Mouse (Mus musculus) thymus, adult 2 months (tissue): ENCODE data around the gene Frat1. TPM values are rescaled to one million over a fixed set of nuclear protein-coding genes. Genes with fewer than 3 reads are reported as not detected.

ENCODE experiments used
- DNase-seq: peaks from one replicate; pipeline ENCODE4 v3.0.0; 2021
- H3K27ac ChIP-seq: fragments of 200-500 bp; 2 replicates; pipeline ENCODE4 v1.5.1; 2012; ENCODE audit warnings: low read length, control low read depth; ENCODE audit not compliant: control insufficient read depth, insufficient read depth
- H3K27me3 ChIP-seq: fragments of 200-500 bp; 2 replicates; pipeline ENCODE4 v1.6.1; 2012; ENCODE audit warnings: mild to moderate bottlenecking, low read length, moderate library complexity, mixed read lengths; ENCODE audit not compliant: control insufficient read depth, insufficient read depth
- H3K36me3 ChIP-seq: fragments of 200-500 bp; 2 replicates; pipeline ENCODE4 v1.6.1; 2012; ENCODE audit warnings: mild to moderate bottlenecking, low read length, moderate library complexity; ENCODE audit not compliant: control insufficient read depth, insufficient read depth
- H3K4me1 ChIP-seq: fragments of 200-500 bp; replicated peaks from 2 replicates; pipeline ENCODE4 v1.6.1; 2012; ENCODE audit warnings: low read length; ENCODE audit not compliant: control insufficient read depth, insufficient read depth
- H3K4me3 ChIP-seq: fragments of 200-500 bp; 2 replicates; pipeline ENCODE4 v1.5.1; 2012; ENCODE audit warnings: mild to moderate bottlenecking, low read length, control low read depth, moderate library complexity; ENCODE audit not compliant: control insufficient read depth, insufficient read depth
- CTCF ChIP-seq: fragments of 200-500 bp; IDR thresholded peaks from 2 replicates; pipeline ENCODE4 v1.5.1; 2012; ENCODE audit warnings: mild to moderate bottlenecking, control low read depth, low read length, moderate library complexity, borderline replicate concordance; ENCODE audit not compliant: control insufficient read depth, poor library complexity, insufficient read depth; ENCODE audit errors: extremely low read depth
- POLR2A ChIP-seq: fragments of 200-500 bp; IDR thresholded peaks from 2 replicates; pipeline ENCODE4 v1.6.1; 2012; ENCODE audit warnings: mild to moderate bottlenecking, low read length, control low read depth, moderate library complexity; ENCODE audit not compliant: control insufficient read depth, poor library complexity, insufficient read depth; ENCODE audit errors: extremely low read depth
- WGBS: fragments of 180-500 bp; shearing (Covaris S2); methylation state at CpG from one replicate; pipeline ENCODE4 v1.1.7; 2018; 5-methylcytosine and 5-hydroxymethylcytosine counted together
- polyA plus RNA-seq: library from polyadenylated mRNA; depleted of rRNA; stranded (reverse); fragments of >200 nt; gene quantifications from 2 replicates; pipeline ENCODE4 v1.2.3, GENCODE M21; 2012

Gene Frat1
- polyA plus RNA-seq, 1 experiment, result 15.4 TPM

DNA sequence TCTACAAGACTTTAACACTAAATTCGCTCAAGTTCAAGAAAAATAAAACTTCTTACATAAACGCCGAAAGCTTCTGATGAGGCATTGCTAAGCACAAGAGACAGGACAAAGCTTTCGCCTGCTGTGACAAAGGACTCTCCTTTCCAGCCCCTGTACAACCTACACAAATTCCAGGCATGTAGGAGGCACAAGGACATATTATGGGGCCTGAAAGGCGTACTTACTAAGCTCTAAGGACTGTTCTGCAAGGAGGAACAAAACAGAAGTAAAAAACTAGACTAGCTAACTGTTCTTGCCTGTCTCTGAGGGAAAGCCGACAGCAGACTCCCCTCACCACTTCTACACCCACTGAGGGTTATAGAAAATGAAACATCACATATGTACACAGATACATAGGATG, 34.9 kb upstream of the Frat1 start:
- TF ChIP-seq CTCF, result no peak
- TF ChIP-seq POLR2A, result no peak
- Histone ChIP-seq H3K4me3 (no peak overlapping the region), H3K36me3 (peaks cover 4% of the 10 kb centered on the region; the same call in 1 of the 2 replicates), H3K27me3 (no peaks in the 10 kb centered on the region), H3K4me1 (peaks cover 1% of the 10 kb centered on the region; the same call in 1 of the 2 replicates), H3K27ac (no peak overlapping the region)
- WGBS, result 98% methylated on average over 6 of the region's 6 CpGs
- no peak for DNase-seq

DNA sequence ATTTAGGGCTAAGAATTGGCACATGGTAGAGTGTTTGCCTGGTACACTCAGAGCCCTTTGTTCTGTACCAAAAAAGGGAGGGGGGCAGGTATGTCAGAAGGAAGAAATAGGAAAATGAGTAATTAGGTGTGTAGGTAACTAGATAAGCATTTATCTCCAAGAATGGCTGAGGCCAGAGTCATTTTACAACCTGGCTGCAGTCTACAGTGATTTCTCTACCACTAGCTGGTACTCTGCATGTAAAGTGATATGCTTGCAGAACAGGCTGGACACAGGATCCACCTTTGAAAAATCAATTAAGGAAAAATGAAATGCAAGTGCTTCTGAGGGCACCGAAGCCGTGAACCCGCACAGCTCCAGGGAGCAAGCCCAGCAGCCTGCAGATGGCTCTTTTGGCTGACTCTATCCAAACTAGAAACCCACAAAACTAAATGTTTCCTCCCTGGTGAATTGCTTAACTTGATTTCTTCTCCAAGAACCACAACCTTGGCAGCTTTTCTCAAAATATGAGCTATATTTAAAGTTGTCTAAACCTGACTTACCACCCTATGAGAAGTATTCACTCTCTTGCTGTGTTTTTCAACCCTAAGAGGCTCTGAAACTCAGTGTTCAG, 33.5 kb upstream of the Frat1 start:
- no peak for DNase-seq
- Histone ChIP-seq H3K27me3 (no peaks in the 10 kb centered on the region), H3K36me3 (no peaks in the 10 kb centered on the region), H3K27ac (no peak overlapping the region), H3K4me3 (no peak overlapping the region), H3K4me1 (peaks cover 2% of the 10 kb centered on the region)
- TF ChIP-seq POLR2A (no peak), CTCF (no peak)
- 42% methylated on average over 3 of the region's 3 CpGs for WGBS

DNA sequence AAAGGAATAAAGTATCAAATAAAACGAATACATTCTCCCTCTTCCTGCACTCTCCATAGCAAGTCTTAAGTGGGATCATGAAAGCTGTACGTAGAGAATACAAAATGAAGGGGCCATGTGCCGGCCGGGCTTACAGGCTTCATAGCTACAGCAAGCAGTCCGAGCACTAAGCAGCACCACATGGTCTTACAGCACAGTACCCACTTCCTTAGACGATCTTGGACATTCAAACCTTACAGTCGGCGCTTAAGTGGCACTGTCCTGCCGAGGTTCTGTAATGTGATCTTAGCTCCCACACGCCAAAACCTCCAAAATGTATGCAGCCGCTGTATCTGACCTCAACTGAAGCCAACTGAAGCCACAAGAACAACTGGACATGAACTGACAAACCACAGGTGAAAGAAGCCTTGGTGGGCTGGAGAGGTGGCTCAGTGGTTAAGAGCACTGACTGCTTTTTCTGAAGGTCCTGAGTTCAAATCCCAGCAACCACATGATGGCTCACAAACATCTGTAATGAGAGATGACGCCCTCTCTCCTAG, 32.9 kb upstream of the Frat1 start:
- H3K4me3 ChIP-seq, result no peak overlapping the region
- H3K4me1 ChIP-seq, result peaks cover 2% of the 10 kb centered on the region
- no peak for DNase-seq
- 51% methylated on average over 12 of the region's 12 CpGs for WGBS
- H3K36me3 ChIP-seq, result no peaks in the 10 kb centered on the region
- H3K27me3 ChIP-seq, result no peaks in the 10 kb centered on the region
- TF ChIP-seq CTCF, result no peak
- no peak for TF ChIP-seq POLR2A
- 0 out of 2 replicates have a peak overlapping the region, but pooled peaks have one; percentile 20 for H3K27ac ChIP-seq

DNA sequence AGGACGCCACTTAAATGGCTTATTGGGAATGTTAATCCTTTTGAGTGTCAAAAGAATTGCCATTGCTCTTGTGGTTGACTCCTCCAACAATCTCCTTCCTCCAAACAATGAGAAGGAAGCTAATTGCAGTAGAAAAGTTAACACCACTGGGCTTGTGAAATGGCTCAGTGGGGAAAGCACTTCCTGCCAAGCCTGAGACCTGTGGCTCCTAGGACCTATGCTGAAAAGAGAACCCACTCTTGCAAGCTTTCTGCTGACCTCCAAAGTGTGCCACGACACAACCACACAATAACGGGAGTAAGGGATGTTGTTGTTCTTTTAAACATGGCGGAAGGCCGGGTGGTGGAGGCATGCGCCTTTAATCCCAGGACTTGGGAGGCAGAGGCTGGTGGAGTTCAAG, 32.2 kb upstream of the Frat1 start:
- WGBS, result 83% methylated on average over 6 of the region's 6 CpGs
- TF ChIP-seq CTCF (no peak), POLR2A (no peak)
- DNase-seq, result no peak
- H3K4me3 ChIP-seq, result no peak overlapping the region
- H3K4me1 ChIP-seq, result peaks cover 2% of the 10 kb centered on the region
- no peaks in the 10 kb centered on the region for H3K27me3 ChIP-seq
- no peaks in the 10 kb centered on the region for H3K36me3 ChIP-seq
- H3K27ac ChIP-seq, result no peak overlapping the region

DNA sequence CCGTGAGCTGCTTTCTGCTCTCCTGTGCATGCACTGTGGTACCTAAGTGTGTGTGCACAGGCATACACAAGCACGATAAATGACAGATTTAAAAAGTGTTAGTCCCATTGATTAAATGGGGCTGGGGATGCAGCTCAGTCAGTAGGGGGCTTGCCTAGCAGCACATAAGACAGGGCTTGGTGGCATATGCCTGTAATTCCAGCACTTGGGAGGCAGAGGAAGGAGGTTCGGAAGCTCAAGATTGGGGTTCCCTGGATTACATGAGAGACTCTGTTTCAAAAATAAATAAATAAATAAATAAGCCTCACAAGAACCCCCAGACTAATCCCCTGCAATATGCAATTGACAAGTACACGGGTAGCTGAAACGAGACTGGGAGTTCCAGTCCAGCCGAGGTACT, 29.3 kb upstream of the Frat1 start:
- Histone ChIP-seq H3K27me3 (no peaks in the 10 kb centered on the region), H3K4me3 (no peak overlapping the region), H3K4me1 (peaks cover 8% of the 10 kb centered on the region), H3K27ac (no peak overlapping the region), H3K36me3 (no peaks in the 10 kb centered on the region)
- TF ChIP-seq CTCF, result no peak
- TF ChIP-seq POLR2A, result no peak
- DNase-seq, result no peak
- WGBS, result 79% methylated on average over 6 of the region's 6 CpGs

DNA sequence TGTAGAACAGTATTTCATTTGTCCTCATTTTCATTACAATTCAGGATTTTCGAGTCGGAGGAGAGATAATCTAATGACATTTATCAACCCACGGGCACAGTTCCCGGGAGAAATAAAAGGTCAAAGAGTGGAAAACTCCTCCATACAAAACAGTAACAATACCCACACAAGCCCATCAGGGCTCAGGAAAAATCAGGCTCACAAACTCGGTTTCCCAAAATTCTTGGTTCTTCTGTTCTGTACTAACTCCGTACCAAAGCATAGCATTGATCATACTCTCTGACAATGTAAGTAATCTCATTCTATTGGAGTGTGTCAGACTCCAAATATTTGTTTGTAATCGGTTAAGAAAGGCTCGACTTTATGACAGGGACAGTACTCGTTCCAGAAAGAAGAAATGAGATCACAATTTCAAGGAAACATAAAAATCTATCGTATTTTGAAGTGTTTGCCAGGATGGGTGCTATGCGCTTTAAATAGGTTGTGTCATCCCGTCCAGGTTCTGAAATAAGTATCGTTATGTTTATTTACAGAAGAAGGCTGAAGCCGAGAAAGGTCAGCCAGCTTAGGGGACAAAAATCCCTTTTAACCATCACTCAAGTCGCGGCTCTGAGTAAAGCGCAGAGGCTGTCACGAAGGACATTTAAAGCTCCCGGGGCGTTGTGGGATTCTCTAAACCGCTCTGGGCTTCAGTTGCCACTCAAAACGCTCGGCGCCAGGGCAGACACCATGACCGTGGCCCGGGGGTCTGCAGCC, 28.6 kb upstream of the Frat1 start:
- TF ChIP-seq POLR2A, result no peak
- no peak for TF ChIP-seq CTCF
- peaks cover 8% of the 10 kb centered on the region for H3K4me1 ChIP-seq
- peak overlapping the region; percentile 95 for H3K4me3 ChIP-seq
- no peak overlapping the region for H3K27ac ChIP-seq
- 11% methylated on average over 26 of the region's 26 CpGs for WGBS
- no peaks in the 10 kb centered on the region for H3K27me3 ChIP-seq
- H3K36me3 ChIP-seq, result no peaks in the 10 kb centered on the region
- no peak for DNase-seq
